Mouse (Mus musculus): Measurements from ENCODE around the gene Sik2. TPM values are rescaled to one million over a fixed set of nuclear protein-coding genes. Genes with fewer than 3 reads are reported as not detected.

Gene Sik2
- polyA plus RNA-seq, 1 experiment from 2014 or later, result 16.7 TPM

- Histone ChIP-seq H3K27ac (no peak overlapping the region), H3K36me3 (peaks cover 92% of the 10 kb centered on the region), H3K4me3 (no peak overlapping the region), H3K27me3 (ENCODE audit: low read depth, poor library complexity, severe bottlenecking) (no peaks in the 10 kb centered on the region), H3K4me1 (no peaks in the 10 kb centered on the region), H3K9me3 (replicated peaks) (no peaks in the 10 kb centered on the region)
- no peak for DNase-seq (ENCODE audit: low spot score)
- 82% methylated on average over 2 of the region's 2 CpGs for WGBS
Measured at GRCm38 (mm10) chr9:50868182-50868581, 140.7 kb downstream of the Sik2 start.

- no peak for DNase-seq (ENCODE audit: low spot score)
- no peaks in the 10 kb centered on the region for H3K4me1 ChIP-seq
- no peaks in the 10 kb centered on the region for H3K9me3 ChIP-seq (replicated peaks)
- H3K36me3 ChIP-seq, result peaks cover 92% of the 10 kb centered on the region
- H3K4me3 ChIP-seq, result no peak overlapping the region
- H3K27ac ChIP-seq, result no peak overlapping the region
- H3K27me3 ChIP-seq (ENCODE audit: low read depth, poor library complexity, severe bottlenecking), result no peaks in the 10 kb centered on the region
- 92% methylated on average over 6 of the region's 6 CpGs for WGBS
Measured at GRCm38 (mm10) chr9:50867015-50867414, 141.9 kb downstream of the Sik2 start.

GRCm38 (mm10) chr9:50865803-50866202, 143.1 kb downstream of the Sik2 start:
- Histone ChIP-seq H3K27me3 (ENCODE audit: low read depth, poor library complexity, severe bottlenecking) (no peaks in the 10 kb centered on the region), H3K4me1 (no peaks in the 10 kb centered on the region), H3K4me3 (no peak overlapping the region), H3K36me3 (peaks cover 99% of the 10 kb centered on the region), H3K9me3 (replicated peaks) (no peaks in the 10 kb centered on the region), H3K27ac (no peak overlapping the region)
- 87% methylated on average over 8 of the region's 8 CpGs for WGBS
- no peak for DNase-seq (ENCODE audit: low spot score)

GRCm38 (mm10) chr9:50864877-50865276, 144.0 kb downstream of the Sik2 start:
- DNase-seq (ENCODE audit: low spot score), result no peak

GRCm38 (mm10) chr9:50863824-50864223, 145.0 kb downstream of the Sik2 start:
- WGBS, result 91% methylated on average over 4 of the region's 4 CpGs
- no peaks in the 10 kb centered on the region for H3K9me3 ChIP-seq (replicated peaks)
- H3K27me3 ChIP-seq (ENCODE audit: low read depth, poor library complexity, severe bottlenecking), result no peaks in the 10 kb centered on the region
- no peak for DNase-seq (ENCODE audit: low spot score)
- H3K4me1 ChIP-seq, result no peaks in the 10 kb centered on the region
- no peak overlapping the region for H3K4me3 ChIP-seq
- peaks cover 100% of the 10 kb centered on the region for H3K36me3 ChIP-seq
- no peak overlapping the region for H3K27ac ChIP-seq

More at GRCm38 (mm10) chr9:50864877-50865276, 144.0 kb downstream of the Sik2 start:
- Histone ChIP-seq H3K4me1 (no peaks in the 10 kb centered on the region), H3K9me3 (replicated peaks) (no peaks in the 10 kb centered on the region), H3K4me3 (no peak overlapping the region), H3K27ac (no peak overlapping the region), H3K36me3 (peaks cover 99% of the 10 kb centered on the region), H3K27me3 (ENCODE audit: low read depth, poor library complexity, severe bottlenecking) (no peaks in the 10 kb centered on the region)
- 87% methylated on average over 5 of the region's 5 CpGs for WGBS

- WGBS, result 95% methylated on average over 18 of the region's 18 CpGs
- H3K4me1 ChIP-seq, result peaks cover 11% of the 10 kb centered on the region
- no peaks in the 10 kb centered on the region for H3K9me3 ChIP-seq (replicated peaks)
- DNase-seq (ENCODE audit: low spot score), result no peak
- no peak overlapping the region for H3K4me3 ChIP-seq
- H3K27ac ChIP-seq, result no peak overlapping the region
- H3K36me3 ChIP-seq, result peaks cover 77% of the 10 kb centered on the region
- H3K27me3 ChIP-seq (ENCODE audit: low read depth, poor library complexity, severe bottlenecking), result no peaks in the 10 kb centered on the region
Measured at GRCm38 (mm10) chr9:50861119-50861839, 147.6 kb downstream of the Sik2 start.

GRCm38 (mm10) chr9:50858681-50859080, 150.2 kb downstream of the Sik2 start:
- no peak for DNase-seq (ENCODE audit: low spot score)
- peaks cover 51% of the 10 kb centered on the region for H3K36me3 ChIP-seq
- H3K9me3 ChIP-seq (replicated peaks), result no peaks in the 10 kb centered on the region
- WGBS, result 93% methylated on average over 6 of the region's 6 CpGs
- H3K4me3 ChIP-seq, result no peak overlapping the region
- peaks cover 30% of the 10 kb centered on the region for H3K4me1 ChIP-seq
- H3K27ac ChIP-seq, result no peak overlapping the region
- H3K27me3 ChIP-seq (ENCODE audit: low read depth, poor library complexity, severe bottlenecking), result no peaks in the 10 kb centered on the region

- Histone ChIP-seq H3K27me3 (ENCODE audit: low read depth, poor library complexity, severe bottlenecking) (no peaks in the 10 kb centered on the region), H3K9me3 (replicated peaks) (no peaks in the 10 kb centered on the region), H3K27ac (peak overlapping the region; percentile 97), H3K4me3 (peak overlapping the region; percentile 99), H3K36me3 (peaks cover 36% of the 10 kb centered on the region), H3K4me1 (peaks cover 37% of the 10 kb centered on the region)
- DNase-seq (ENCODE audit: low spot score), result no peak
- under 1% methylated on average over 46 of the region's 46 CpGs for WGBS
Measured at GRCm38 (mm10) chr9:50857082-50857641, 151.7 kb downstream of the Sik2 start.

GRCm38 (mm10) chr9:50856341-50857081, 152.4 kb downstream of the Sik2 start:
- H3K27ac ChIP-seq, result peak overlapping the region; percentile 97
- WGBS, result 2% methylated on average over 45 of the region's 45 CpGs
- peak overlapping the region; percentile 99 for H3K4me3 ChIP-seq
- peaks cover 29% of the 10 kb centered on the region for H3K36me3 ChIP-seq
- no peaks in the 10 kb centered on the region for H3K9me3 ChIP-seq (replicated peaks)
- H3K27me3 ChIP-seq (ENCODE audit: low read depth, poor library complexity, severe bottlenecking), result no peaks in the 10 kb centered on the region
- peaks cover 37% of the 10 kb centered on the region for H3K4me1 ChIP-seq
- DNase-seq (ENCODE audit: low spot score), result peak; percentile 97

- Histone ChIP-seq H3K4me3 (peak overlapping the region; percentile 99), H3K27ac (peak overlapping the region; percentile 97)
- WGBS, result 68% methylated on average over 5 of the region's 5 CpGs
Measured at GRCm38 (mm10) chr9:50855780-50856179, 153.1 kb downstream of the Sik2 start.

GRCm38 (mm10) chr9:50855133-50855766, 153.6 kb downstream of the Sik2 start:
- no peaks in the 10 kb centered on the region for H3K9me3 ChIP-seq (replicated peaks)
- WGBS, result 91% methylated on average over 5 of the region's 5 CpGs
- H3K27ac ChIP-seq, result no peak overlapping the region

More at GRCm38 (mm10) chr9:50855780-50856179, 153.1 kb downstream of the Sik2 start:
- H3K4me1 ChIP-seq, result peaks cover 37% of the 10 kb centered on the region
- no peaks in the 10 kb centered on the region for H3K9me3 ChIP-seq (replicated peaks)
- no peaks in the 10 kb centered on the region for H3K27me3 ChIP-seq (ENCODE audit: low read depth, poor library complexity, severe bottlenecking)
- DNase-seq (ENCODE audit: low spot score), result no peak
- peaks cover 22% of the 10 kb centered on the region for H3K36me3 ChIP-seq

GRCm38 (mm10) chr9:50854376-50854775, 154.5 kb downstream of the Sik2 start:
- 81% methylated on average over 8 of the region's 8 CpGs for WGBS
- Histone ChIP-seq H3K27me3 (ENCODE audit: low read depth, poor library complexity, severe bottlenecking) (no peaks in the 10 kb centered on the region), H3K36me3 (peaks cover 8% of the 10 kb centered on the region), H3K9me3 (replicated peaks) (no peaks in the 10 kb centered on the region), H3K4me3 (no peak overlapping the region), H3K4me1 (peaks cover 37% of the 10 kb centered on the region), H3K27ac (no peak overlapping the region)
- DNase-seq (ENCODE audit: low spot score), result no peak

More at GRCm38 (mm10) chr9:50855133-50855766, 153.6 kb downstream of the Sik2 start:
- DNase-seq (ENCODE audit: low spot score), result no peak
- H3K4me1 ChIP-seq, result peaks cover 37% of the 10 kb centered on the region
- H3K36me3 ChIP-seq, result peaks cover 17% of the 10 kb centered on the region
- H3K4me3 ChIP-seq, result no peak overlapping the region
- no peaks in the 10 kb centered on the region for H3K27me3 ChIP-seq (ENCODE audit: low read depth, poor library complexity, severe bottlenecking)

All from limb, embryonic 10.5 days (tissue).